Mouse (Mus musculus) hindbrain, embryonic 10.5 days (tissue): ENCODE results near the gene Usp21. TPM values are rescaled to one million over a fixed set of nuclear protein-coding genes. Genes with fewer than 3 reads are reported as not detected.
"Not testable (repeated sequence)": the region's sequence is repeated elsewhere in the genome, so short reads cannot be mapped to it uniquely, and the experiment has no call there.

Experiments used
- DNase-seq: peaks from one replicate; pipeline ENCODE4 v3.0.0-alpha.2; 2017; ENCODE audit warnings: low spot score
- H3K27ac ChIP-seq: fragments of 300-500 bp; sonication (generic); 2 replicates; pipeline ENCODE4 v1.5.1; 2016; ENCODE audit warnings: mild to moderate bottlenecking, moderate library complexity
- H3K27me3 ChIP-seq: fragments of 300-500 bp; sonication (generic); 2 replicates; pipeline ENCODE4 v1.6.1; 2016; ENCODE audit warnings: mild to moderate bottlenecking; ENCODE audit not compliant: poor library complexity, insufficient read depth, severe bottlenecking
- H3K36me3 ChIP-seq: fragments of 300-500 bp; sonication (generic); 2 replicates; pipeline ENCODE4 v1.6.1; 2016; ENCODE audit warnings: mild to moderate bottlenecking, moderate library complexity
- H3K4me1 ChIP-seq: fragments of 300-500 bp; sonication (generic); replicated peaks from 2 replicates; pipeline ENCODE4 v1.6.1; 2016; ENCODE audit warnings: mild to moderate bottlenecking
- H3K4me3 ChIP-seq: fragments of 300-500 bp; sonication (generic); 2 replicates; pipeline ENCODE4 v1.5.1; 2016; ENCODE audit warnings: mild to moderate bottlenecking, moderate library complexity
- H3K9me3 ChIP-seq: fragments of 300-500 bp; sonication (generic); 2 replicates; pipeline ENCODE4 v1.6.1; 2016; ENCODE audit warnings: mild to moderate bottlenecking, moderate library complexity
- WGBS: fragments of 180-500 bp; shearing (Covaris S2); methylation state at CpG from one replicate; pipeline ENCODE4 v1.1.7; 2016; 5-methylcytosine and 5-hydroxymethylcytosine counted together
- polyA plus RNA-seq: library from polyadenylated mRNA; unstranded; fragments of >200 nt; fragmentation: Nextera tagmentation; extraction: Ambion mirVana; gene quantifications from 2 replicates; pipeline ENCODE4 v1.2.1, GENCODE M21; 2016

Gene Usp21
- polyA plus RNA-seq, 1 experiment from 2014 or later, result 111 TPM

DNA sequence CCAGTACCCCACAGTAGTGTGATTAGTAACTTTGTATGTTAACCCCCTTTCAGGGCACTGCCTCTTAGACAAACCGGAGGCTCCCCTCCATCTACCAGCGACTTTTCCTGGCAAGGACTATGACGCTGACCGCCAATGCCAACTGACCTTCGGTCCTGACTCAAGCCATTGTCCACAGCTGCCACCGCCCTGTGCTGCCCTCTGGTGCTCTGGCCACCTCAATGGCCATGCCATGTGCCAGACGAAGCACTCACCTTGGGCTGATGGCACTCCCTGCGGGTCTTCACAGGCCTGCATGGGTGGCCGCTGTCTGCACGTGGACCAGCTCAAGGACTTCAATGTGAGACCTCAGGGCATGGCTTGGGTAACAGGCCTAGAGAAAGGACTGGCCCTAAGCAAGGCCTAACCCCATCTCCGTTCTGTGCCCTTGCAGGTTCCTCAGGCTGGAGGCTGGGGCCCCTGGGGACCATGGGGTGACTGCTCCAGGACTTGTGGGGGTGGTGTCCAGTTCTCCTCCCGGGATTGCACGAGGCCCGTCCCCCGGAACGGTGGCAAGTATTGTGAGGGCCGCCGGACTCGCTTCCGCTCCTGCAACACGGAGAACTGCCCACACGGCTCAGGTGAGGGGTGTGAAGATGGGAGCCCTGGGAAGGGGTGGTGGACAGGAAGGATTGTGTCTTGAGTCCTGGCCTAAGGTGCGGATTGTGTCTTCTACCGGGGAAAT is 31.5 kb downstream of the Usp21 start:
- Histone ChIP-seq H3K4me1 (peaks cover 20% of the 10 kb centered on the region), H3K27me3 (no peaks in the 10 kb centered on the region), H3K36me3 (peaks cover 45% of the 10 kb centered on the region), H3K9me3 (no peaks in the 10 kb centered on the region), H3K4me3 (no peak overlapping the region), H3K27ac (no peak overlapping the region)
- DNase-seq, result no peak
- WGBS, result 93% methylated on average over 24 of the region's 24 CpGs

DNA sequence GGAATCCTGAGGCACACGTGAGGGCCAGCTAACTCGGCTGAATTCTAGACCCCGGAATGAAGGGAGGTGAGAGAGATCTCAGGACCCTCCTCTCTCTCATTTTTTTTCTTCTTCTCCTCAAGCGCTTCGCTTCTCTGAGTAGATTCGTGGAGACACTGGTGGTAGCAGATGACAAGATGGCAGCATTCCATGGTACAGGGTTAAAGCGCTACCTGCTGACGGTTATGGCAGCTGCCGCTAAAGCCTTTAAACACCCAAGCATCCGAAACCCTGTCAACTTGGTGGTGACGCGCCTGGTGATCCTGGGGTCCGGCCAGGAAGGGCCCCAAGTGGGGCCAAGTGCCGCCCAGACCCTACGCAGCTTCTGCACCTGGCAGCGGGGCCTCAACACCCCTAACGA is 35.4 kb downstream of the Usp21 start:
- WGBS, result 46% methylated on average over 17 of the region's 17 CpGs
- DNase-seq, result no peak
- peaks cover 26% of the 10 kb centered on the region for H3K36me3 ChIP-seq
- H3K4me1 ChIP-seq, result peaks cover 58% of the 10 kb centered on the region
- peak overlapping the region; percentile 55 for H3K4me3 ChIP-seq
- H3K27ac ChIP-seq, result peak overlapping the region; percentile 85
- no peaks in the 10 kb centered on the region for H3K9me3 ChIP-seq
- H3K27me3 ChIP-seq, result no peaks in the 10 kb centered on the region

DNA sequence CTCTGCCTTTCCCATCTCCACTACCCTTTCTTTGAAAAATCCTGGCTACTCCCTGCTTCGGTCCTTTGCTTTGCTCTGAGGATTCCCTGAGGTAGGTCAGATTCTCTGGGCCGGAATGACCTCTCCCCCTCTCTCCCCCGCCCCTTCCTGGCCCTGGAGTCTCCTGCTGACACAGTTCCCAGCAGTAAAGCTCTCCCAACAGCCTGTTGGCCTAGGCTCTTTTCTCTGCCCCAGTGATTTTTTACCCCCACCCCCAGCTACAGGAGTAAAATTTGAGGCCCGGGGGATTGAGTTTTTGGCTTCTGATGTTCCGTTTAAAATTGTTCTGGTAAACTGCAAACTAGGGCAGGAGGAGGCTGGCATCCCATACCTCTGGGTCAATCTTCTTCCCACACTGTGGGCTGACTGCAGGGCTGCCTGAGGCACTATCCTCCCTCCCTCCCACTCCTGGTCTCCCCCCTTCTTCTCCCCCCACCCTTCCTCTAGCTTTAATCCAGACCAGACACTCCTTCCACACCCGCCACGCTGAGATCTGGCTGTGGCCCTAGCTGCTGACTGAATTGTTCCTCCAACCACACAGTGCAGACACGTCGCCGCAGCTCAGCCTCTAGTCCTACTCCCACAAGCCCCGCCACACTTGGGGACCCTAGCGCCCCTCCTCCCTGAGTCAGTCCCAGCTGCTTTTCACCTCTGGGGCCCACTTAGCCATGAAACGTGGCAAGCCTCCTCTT is 36.0 kb downstream of the Usp21 start:
- WGBS, result 1% methylated on average over 13 of the region's 13 CpGs
- Histone ChIP-seq H3K4me1 (peaks cover 60% of the 10 kb centered on the region), H3K36me3 (peaks cover 26% of the 10 kb centered on the region), H3K27ac (peak overlapping the region; percentile 85), H3K9me3 (no peaks in the 10 kb centered on the region), H3K27me3 (no peaks in the 10 kb centered on the region), H3K4me3 (peak overlapping the region; percentile 55)
- DNase-seq, result peak; percentile 71

DNA sequence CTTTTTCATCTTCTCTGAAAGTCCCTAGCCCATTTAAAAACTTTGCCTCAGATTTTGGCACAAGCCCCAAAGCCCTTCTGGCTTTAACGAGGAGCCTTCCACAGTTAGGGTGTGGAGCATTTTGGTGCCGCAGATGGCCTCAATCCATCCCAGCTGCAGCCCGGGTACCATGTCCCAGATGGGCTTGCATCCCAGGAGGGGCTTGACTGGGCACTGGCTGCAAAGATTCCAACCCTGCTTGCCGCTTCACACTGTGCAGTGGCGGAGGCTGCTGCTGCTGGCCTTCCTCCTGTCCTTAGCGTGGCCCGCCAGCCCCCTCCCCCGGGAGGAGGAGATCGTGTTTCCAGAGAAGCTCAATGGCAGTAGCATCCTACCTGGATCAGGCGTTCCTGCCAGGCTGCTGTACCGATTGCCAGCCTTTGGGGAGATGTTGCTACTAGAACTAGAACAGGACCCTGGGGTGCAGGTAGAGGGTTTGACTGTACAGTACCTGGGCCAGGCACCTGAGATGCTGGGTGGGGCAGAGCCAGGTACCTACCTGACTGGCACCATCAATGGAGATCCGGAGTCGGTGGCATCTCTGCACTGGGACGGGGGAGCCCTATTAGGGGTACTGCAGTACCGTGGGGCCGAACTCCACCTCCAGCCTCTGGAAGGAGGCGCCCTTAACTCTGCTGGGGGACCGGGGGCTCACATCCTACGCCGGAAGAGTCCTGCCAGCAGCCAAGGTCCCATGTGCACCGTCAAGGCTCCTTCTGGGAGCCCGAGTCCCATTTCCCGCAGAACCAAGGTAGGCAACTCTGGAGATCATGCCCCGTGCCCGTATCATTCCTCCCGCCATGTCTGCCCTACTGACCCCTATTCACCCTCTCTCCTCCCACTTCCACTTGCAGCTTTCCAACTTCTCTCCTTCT is 36.9 kb downstream of the Usp21 start, which contains the start of gene Ndufs2:
Ndufs2 (minus strand) TSS at position 709 of the 914 bp plus-strand sequence.
- Histone ChIP-seq H3K9me3 (no peaks in the 10 kb centered on the region), H3K4me3 (peak within 1 kb of the TSS; percentile 55), H3K27me3 (no peaks in the 10 kb centered on the region), H3K36me3 (peaks cover 18% of the 10 kb centered on the region), H3K4me1 (peaks cover 68% of the 10 kb centered on the region), H3K27ac (peak within 1 kb of the TSS; percentile 85)
- DNase-seq, result peak; percentile 52
- WGBS, result 8% methylated on average over 26 of the region's 26 CpGs

DNA sequence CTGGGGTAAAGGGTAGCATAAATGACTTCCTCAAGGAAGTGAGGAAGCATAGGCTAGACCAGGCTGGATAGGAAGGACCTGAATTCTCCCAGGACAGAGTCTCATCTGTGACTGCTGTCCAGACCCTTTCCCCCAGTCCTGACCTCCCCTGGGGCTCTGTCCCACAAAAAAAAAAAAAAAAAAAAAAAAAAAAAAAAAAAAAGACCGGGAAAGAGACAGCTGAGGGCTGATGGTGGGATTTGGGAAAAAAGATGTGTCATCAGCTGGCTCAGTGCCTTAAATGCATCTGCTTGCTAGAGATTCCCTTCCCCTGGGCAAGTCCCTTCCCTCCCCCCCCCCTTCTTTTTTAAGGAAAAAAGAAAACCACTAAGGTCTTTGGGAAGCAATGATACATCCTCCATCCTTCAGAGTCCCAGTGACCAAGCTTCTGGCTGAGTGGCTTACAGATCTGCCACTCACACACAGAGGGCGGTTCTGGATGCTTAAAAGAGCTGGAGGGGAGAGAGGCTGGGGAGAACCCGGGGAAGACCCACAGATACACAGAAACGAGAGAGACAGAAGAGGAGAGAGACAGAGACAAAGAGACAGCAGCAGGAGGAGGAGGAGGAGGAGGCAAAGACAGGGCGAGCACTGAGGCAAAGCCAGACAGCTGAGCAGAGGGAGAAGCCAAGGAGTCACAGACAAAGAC is 37.7 kb downstream of the Usp21 start, which contains the start of gene Adamts4:
Adamts4 (plus strand) TSS at position 509 of the 688 bp plus-strand sequence.
- Histone ChIP-seq H3K9me3 (no peaks in the 10 kb centered on the region), H3K27me3 (no peaks in the 10 kb centered on the region), H3K4me1 (peaks cover 73% of the 10 kb centered on the region), H3K36me3 (peaks cover 22% of the 10 kb centered on the region), H3K4me3 (peak within 1 kb of the TSS; percentile 55), H3K27ac (peak within 1 kb of the TSS; percentile 96)
- DNase-seq, result peak; percentile 66
- 17% methylated on average over 5 of the region's 5 CpGs for WGBS

DNA sequence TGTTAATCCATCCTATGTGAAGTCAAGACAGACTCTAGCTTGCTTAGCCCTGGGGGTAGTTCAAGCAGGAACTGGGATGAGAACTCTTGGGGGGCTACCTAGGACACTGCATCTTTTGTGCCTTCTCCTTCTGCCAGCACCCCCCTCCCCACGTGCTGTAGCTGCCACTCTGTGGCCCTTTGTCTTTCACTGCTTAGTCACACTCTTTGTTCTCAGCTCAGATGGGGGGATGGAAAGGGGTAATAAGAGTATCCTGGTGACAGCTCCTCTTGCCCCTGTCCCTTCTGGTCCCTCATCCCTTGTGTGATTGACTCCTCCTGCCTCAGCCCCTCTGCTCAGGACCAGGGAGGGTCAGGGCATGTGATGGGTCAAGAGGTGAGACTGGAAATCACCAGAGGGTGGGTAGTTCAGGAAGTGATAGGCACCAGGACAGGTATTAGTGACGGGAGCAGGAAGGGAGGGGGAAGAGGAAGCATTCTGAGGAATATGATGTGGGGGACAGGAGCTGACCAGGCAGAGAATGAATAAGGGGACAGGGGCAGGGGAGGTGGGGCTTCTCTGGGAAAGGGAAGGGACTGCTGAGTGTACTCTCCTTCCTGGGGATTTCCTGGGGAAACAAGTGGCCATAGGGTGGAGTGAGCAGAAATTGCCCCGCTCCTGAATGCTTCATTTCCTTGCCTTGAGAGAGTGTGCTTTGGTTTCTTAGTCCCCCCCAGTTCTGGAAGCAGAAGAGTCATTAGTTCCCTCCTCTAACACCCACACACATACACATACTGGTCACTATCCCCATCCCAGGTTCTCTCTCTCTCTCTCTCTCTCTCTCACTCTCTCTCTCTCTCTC is 39.2 kb downstream of the Usp21 start:
- no peaks in the 10 kb centered on the region for H3K27me3 ChIP-seq
- peak overlapping the region; percentile 96 for H3K27ac ChIP-seq
- H3K36me3 ChIP-seq, result peaks cover 20% of the 10 kb centered on the region
- 49% methylated on average over 3 of the region's 3 CpGs for WGBS
- peak overlapping the region; percentile 71; the same call in 1 of the 2 replicates for H3K4me3 ChIP-seq
- H3K9me3 ChIP-seq, result no peaks in the 10 kb centered on the region
- peaks cover 73% of the 10 kb centered on the region for H3K4me1 ChIP-seq
- DNase-seq, result peak; percentile 30

DNA sequence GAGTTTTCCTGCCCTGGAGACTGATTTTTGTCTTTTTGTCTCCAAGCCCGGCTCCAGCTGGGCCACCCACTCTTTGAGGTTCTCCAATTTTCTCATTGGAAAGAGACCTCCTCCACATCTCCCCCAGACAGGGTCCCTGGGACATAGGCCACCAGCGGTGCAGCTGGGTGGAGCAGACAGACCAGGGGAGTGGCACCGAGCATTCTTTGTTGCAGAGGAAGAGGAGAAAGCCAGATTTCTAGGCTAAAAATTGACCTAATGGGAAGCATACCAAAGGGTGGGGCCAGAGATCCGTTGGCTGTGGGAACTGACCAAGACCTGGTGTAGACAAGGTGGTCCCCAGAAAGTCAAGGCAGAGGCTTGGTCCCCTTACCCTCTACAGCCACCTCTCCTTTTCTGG is 39.9 kb downstream of the Usp21 start:
- Histone ChIP-seq H3K27ac (peak overlapping the region; percentile 96), H3K36me3 (peaks cover 25% of the 10 kb centered on the region), H3K4me1 (peaks cover 70% of the 10 kb centered on the region), H3K27me3 (no peaks in the 10 kb centered on the region), H3K9me3 (no peaks in the 10 kb centered on the region), H3K4me3 (peak overlapping the region; percentile 71)
- peak; percentile 29 for DNase-seq
- WGBS, result 22% methylated on average over 4 of the region's 4 CpGs

DNA sequence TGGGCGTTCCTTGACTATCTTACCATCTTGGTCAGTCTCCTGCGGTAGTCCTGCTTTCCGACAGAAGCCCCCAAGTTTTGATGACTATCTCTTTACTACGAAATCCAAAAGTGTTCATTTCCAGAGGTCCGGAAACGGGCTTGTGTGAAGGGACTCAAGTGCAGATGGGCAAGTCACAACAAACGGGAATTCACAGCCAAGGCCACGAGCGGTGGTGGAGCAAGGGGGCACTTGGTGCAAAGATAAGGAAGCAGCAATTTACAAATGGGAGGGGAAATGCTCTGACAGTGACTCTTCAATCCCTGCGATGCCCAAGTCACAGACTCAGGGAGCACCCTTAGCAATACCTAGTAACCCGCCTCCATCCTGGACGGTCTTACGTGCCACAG is 40.3 kb downstream of the Usp21 start:
- Histone ChIP-seq H3K36me3 (peaks cover 30% of the 10 kb centered on the region), H3K27ac (peak overlapping the region; percentile 96), H3K9me3 (no peaks in the 10 kb centered on the region), H3K4me3 (peak overlapping the region; percentile 71), H3K27me3 (no peaks in the 10 kb centered on the region), H3K4me1 (peaks cover 65% of the 10 kb centered on the region)
- 14% methylated on average over 13 of the region's 13 CpGs for WGBS
- DNase-seq, result no peak

DNA sequence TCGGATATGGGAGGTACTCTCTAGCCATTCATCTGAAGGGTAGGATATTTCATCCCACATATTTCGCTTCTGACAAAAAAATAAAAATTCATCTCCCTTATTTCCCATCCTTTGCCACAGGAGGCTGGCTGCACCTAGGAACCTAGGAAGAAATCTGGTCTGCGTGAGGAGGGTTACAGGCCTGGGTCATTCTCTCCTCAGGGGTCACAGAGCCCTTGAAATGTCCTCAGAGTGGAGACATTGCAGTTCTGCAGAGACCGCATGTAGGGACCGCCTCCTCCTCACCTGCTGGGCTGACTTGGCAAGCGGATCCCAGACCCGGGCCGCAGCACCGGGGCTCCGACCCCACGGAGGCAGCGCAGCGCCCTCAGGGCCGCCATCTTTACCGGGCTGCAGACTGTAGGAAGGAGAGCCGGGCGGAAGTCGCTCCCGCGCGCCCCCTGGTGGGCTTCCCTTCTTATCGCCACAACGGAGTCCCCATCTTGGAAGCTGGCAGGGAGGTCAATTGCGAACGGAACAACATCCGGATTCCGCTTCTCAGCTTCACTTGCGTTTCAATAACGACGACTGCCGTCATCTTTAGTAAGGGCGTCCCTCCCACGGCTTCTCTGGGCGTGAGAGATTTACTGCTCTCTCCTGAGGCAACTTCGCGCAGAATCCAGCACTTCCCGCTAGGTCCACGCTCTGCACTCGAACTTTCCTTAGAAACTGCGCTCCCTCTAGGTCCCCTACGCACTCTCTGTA is 40.9 kb downstream of the Usp21 start:
- H3K36me3 ChIP-seq, result peaks cover 36% of the 10 kb centered on the region
- under 1% methylated on average over 41 of the region's 41 CpGs for WGBS
- H3K9me3 ChIP-seq, result no peaks in the 10 kb centered on the region
- peak overlapping the region; percentile 71 for H3K4me3 ChIP-seq
- no peaks in the 10 kb centered on the region for H3K27me3 ChIP-seq
- H3K27ac ChIP-seq, result peak overlapping the region; percentile 96
- DNase-seq, result peak; percentile 98
- peaks cover 60% of the 10 kb centered on the region for H3K4me1 ChIP-seq

DNA sequence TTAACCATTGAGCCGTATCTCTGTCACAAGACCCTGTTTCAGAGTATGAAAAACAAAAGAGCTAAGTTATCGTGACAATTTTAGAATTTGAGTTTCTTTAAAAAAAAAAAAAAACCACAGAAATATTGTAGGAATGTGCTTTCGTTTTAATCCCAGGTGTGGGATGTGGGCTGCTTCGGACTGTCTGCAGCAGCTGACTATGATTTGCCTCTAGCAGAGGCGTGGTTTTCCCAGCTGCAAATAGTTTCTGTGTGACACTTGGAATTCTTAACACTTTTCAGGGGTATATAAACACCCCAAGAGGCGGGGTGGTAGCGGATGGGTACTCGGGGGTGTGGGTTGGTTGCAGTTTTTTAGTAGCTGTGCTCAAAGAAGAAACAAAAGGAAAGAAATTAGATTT is 42.4 kb downstream of the Usp21 start:
- no peak for DNase-seq
- H3K4me3 ChIP-seq, result peak overlapping the region; percentile 71
- peaks cover 51% of the 10 kb centered on the region for H3K36me3 ChIP-seq
- no peaks in the 10 kb centered on the region for H3K9me3 ChIP-seq
- no peak overlapping the region for H3K27ac ChIP-seq
- H3K27me3 ChIP-seq, result no peaks in the 10 kb centered on the region
- 93% methylated on average over 8 of the region's 8 CpGs for WGBS
- peaks cover 44% of the 10 kb centered on the region for H3K4me1 ChIP-seq

DNA sequence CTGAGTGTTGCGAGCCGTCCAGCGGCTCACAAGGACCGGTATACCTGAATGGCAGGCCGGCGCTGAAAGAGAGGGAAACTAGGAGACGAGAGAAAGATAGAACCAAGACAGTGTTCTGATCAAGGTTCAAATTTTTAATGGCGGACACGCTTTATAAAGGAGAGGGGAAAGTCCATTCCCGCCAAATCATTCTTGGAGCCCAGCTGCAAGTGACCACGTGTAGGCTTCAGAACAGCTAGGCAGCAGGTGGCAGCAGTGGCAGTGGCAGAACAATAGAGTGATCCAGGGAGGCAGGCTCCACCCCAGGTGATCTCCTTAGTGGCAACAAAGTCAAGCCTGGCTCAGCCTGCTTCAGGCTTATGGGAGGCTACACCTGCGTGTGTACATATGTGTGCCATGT is 45.8 kb downstream of the Usp21 start:
- peaks cover 85% of the 10 kb centered on the region for H3K36me3 ChIP-seq
- H3K27me3 ChIP-seq, result not testable (repeated sequence)

More for the DNA sequence above, 45.8 kb downstream of the Usp21 start:
- not testable (repeated sequence) for H3K4me3 ChIP-seq, H3K9me3 ChIP-seq, DNase-seq, H3K27ac ChIP-seq
- WGBS, result 88% methylated on average over 12 of the region's 12 CpGs
- H3K4me1 ChIP-seq, result peaks cover 13% of the 10 kb centered on the region
